Mouse (Mus musculus): ENCODE results near the gene Ankrd33b. TPM values are rescaled to one million over a fixed set of nuclear protein-coding genes. Genes with fewer than 3 reads are reported as not detected.

Ankrd33b gene
- total RNA-seq, 4 experiments from 2014 or later, result 26.4 to 31.4 (median 29.1) TPM

Other genes with a start within 250 kb of the Ankrd33b start
- gene Dap, start 143.4 kb downstream of the Ankrd33b start, total RNA-seq (2022), result 10 to 100 TPM; 19.5 to 22.3 (median 20.7) TPM
- under 1 TPM in 2 of 4 experiments, not detected in 2; 0.28 to 0.57 TPM for gene Ropn1l, start 86.0 kb upstream of the Ankrd33b start, total RNA-seq (2022)
- 100 to 1,000 TPM; 112 to 123 (median 116) TPM for gene March6, start 163.3 kb upstream of the Ankrd33b start, total RNA-seq (2022)
- 10 to 100 TPM; 31.4 to 42.1 (median 34.4) TPM for gene Cmbl, start 197.7 kb upstream of the Ankrd33b start, total RNA-seq (2022)
- 100 to 1,000 TPM; 123 to 130 (median 127) TPM for gene Cct5, start 234.1 kb upstream of the Ankrd33b start, total RNA-seq (2022)
- gene Fam173b, start 234.1 kb upstream of the Ankrd33b start, total RNA-seq (2022), result 10 to 100 TPM; 17.2 to 22.2 (median 20.3) TPM

Data from heart, adult 8-10 months (tissue).